Mouse (Mus musculus) heart, embryonic 12.5 days (tissue): Measurements from ENCODE around the gene 1700017D01Rik. TPM values are rescaled to one million over a fixed set of nuclear protein-coding genes. Genes with fewer than 3 reads are reported as not detected.

Experiments used
- ATAC-seq: fragments of 200-750 bp; cut with Nextera tagmentation; 2 replicates; pipeline ENCODE4 v1.8.0; 2017; ENCODE audit warnings: moderate TSS enrichment, moderate library complexity; ENCODE audit not compliant: insufficient number of reproducible peaks, low FRiP score
- H3K27ac ChIP-seq: fragments of 300-500 bp; sonication (generic); 2 replicates; pipeline ENCODE4 v1.5.1; 2016; ENCODE audit warnings: mild to moderate bottlenecking, moderate library complexity; ENCODE audit not compliant: poor library complexity, severe bottlenecking
- H3K27me3 ChIP-seq: fragments of 300-500 bp; sonication (generic); replicated peaks from 2 replicates; pipeline ENCODE4 v1.6.1; 2016; ENCODE audit warnings: mild to moderate bottlenecking, moderate library complexity
- H3K36me3 ChIP-seq: fragments of 300-500 bp; sonication (generic); 2 replicates; pipeline ENCODE4 v1.6.1; 2016; ENCODE audit warnings: mild to moderate bottlenecking, moderate library complexity
- H3K4me1 ChIP-seq: fragments of 300-500 bp; sonication (generic); replicated peaks from 2 replicates; pipeline ENCODE4 v1.6.1; 2016; ENCODE audit warnings: mild to moderate bottlenecking
- H3K4me2 ChIP-seq: fragments of 300-500 bp; sonication (generic); 2 replicates; pipeline ENCODE4 v1.6.1; 2016; ENCODE audit warnings: mild to moderate bottlenecking, moderate library complexity
- H3K4me3 ChIP-seq: fragments of 300-500 bp; sonication (generic); 2 replicates; pipeline ENCODE4 v1.5.1; 2016; ENCODE audit warnings: mild to moderate bottlenecking
- H3K9ac ChIP-seq: fragments of 300-500 bp; sonication (generic); 2 replicates; pipeline ENCODE4 v1.6.1; 2016; ENCODE audit warnings: mild to moderate bottlenecking, moderate library complexity
- H3K9me3 ChIP-seq: fragments of 300-500 bp; sonication (generic); replicated peaks from 2 replicates; pipeline ENCODE4 v1.6.1; 2016; ENCODE audit warnings: mild to moderate bottlenecking, moderate library complexity
- WGBS: fragments of 180-500 bp; shearing (Covaris S2); methylation state at CpG from one replicate; pipeline ENCODE4 v1.1.7; 2016; 5-methylcytosine and 5-hydroxymethylcytosine counted together
- polyA plus RNA-seq: library from polyadenylated mRNA; unstranded; fragments of >200 nt; fragmentation: Nextera tagmentation; extraction: Ambion mirVana; gene quantifications from 2 replicates; pipeline ENCODE4 v1.2.1, GENCODE M21; 2016

The 1700017D01Rik gene
- polyA plus RNA-seq, 1 experiment from 2014 or later: not detected

DNA sequence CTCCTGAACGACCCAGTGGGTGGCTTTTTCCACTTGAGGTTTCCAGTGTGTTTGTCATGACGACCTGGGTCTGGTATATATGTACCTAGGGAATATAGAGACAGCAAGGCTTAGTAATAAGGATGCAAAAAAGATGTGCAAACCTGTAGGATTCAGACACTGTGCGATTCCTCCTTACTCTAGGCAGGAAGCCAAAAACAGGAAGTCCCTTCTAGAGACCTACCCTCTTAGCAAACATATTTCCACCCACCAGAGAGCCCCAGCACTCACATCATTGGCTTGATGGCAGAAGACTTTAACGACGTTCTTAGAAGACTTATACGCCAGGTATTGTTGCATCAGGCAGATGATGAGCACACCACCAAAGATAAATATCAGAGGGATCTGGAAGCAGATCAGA, 82.7 kb downstream of the 1700017D01Rik start:
- Histone ChIP-seq H3K4me1 (no peaks in the 10 kb centered on the region), H3K4me3 (no peak overlapping the region), H3K27me3 (no peaks in the 10 kb centered on the region), H3K9ac (no peak overlapping the region), H3K4me2 (no peak overlapping the region), H3K27ac (no peak overlapping the region), H3K36me3 (no peaks in the 10 kb centered on the region), H3K9me3 (no peaks in the 10 kb centered on the region)
- ATAC-seq: no peak
- WGBS: 72% methylated on average over 6 of the region's 6 CpGs

Other genes starting within 250 kb of the 1700017D01Rik start
- gene Tmem109, start 248.9 kb downstream of the 1700017D01Rik start, polyA plus RNA-seq: 67.4 and 70.9 TPM in 2 replicates
- 24.9 and 26.2 TPM in 2 replicates for gene Prpf19, start 235.6 kb downstream of the 1700017D01Rik start, polyA plus RNA-seq
- gene Zp1, start 210.2 kb downstream of the 1700017D01Rik start, polyA plus RNA-seq: not detected in 2 replicates
- 0.09 TPM in 1 of 2 replicates, not detected in the other for gene Ptgdr2, start 193.7 kb downstream of the 1700017D01Rik start, polyA plus RNA-seq
- gene Ccdc86, start 181.6 kb downstream of the 1700017D01Rik start, polyA plus RNA-seq: 20.1 and 21.6 TPM in 2 replicates
- gene Ms4a10, start 156.2 kb downstream of the 1700017D01Rik start, polyA plus RNA-seq: not detected in 2 replicates
- gene Ms4a15, start 137.6 kb downstream of the 1700017D01Rik start, polyA plus RNA-seq: not detected in 2 replicates
- not detected in 2 replicates for gene Ms4a18, start 112.8 kb downstream of the 1700017D01Rik start, polyA plus RNA-seq
- not detected in 2 replicates for gene Ms4a8a, start 49.8 kb downstream of the 1700017D01Rik start, polyA plus RNA-seq
- not detected in 2 replicates for gene 1700025F22Rik, start 34.4 kb upstream of the 1700017D01Rik start, polyA plus RNA-seq
- gene Ms4a13, start 65.9 kb upstream of the 1700017D01Rik start, polyA plus RNA-seq: not detected in 2 replicates
- not detected in 2 replicates for gene Ms4a12, start 101.6 kb upstream of the 1700017D01Rik start, polyA plus RNA-seq
- not detected in 2 replicates for gene Ms4a1, start 135.4 kb upstream of the 1700017D01Rik start, polyA plus RNA-seq
- not detected in 2 replicates for gene Ms4a5, start 153.0 kb upstream of the 1700017D01Rik start, polyA plus RNA-seq
- gene Ms4a14, start 183.6 kb upstream of the 1700017D01Rik start, polyA plus RNA-seq: not detected in 2 replicates
- gene Ms4a7, start 205.3 kb upstream of the 1700017D01Rik start, polyA plus RNA-seq: 0.27 and 1.0 TPM in 2 replicates
- 0.55 and 1.1 TPM in 2 replicates for gene Ms4a4a, start 244.6 kb upstream of the 1700017D01Rik start, polyA plus RNA-seq